Mouse (Mus musculus) ovary, postnatal 14 days (tissue): Measurements from ENCODE around the gene Zfpm1.
"Not testable (repeated sequence)": the region's sequence is repeated elsewhere in the genome, so short reads cannot be mapped to it uniquely, and the experiment has no call there.

Source experiments
- DNase-seq: peaks from one replicate; pipeline ENCODE4 v3.0.0; 2022; ENCODE audit warnings: low spot score

Zfpm1 gene

DNA sequence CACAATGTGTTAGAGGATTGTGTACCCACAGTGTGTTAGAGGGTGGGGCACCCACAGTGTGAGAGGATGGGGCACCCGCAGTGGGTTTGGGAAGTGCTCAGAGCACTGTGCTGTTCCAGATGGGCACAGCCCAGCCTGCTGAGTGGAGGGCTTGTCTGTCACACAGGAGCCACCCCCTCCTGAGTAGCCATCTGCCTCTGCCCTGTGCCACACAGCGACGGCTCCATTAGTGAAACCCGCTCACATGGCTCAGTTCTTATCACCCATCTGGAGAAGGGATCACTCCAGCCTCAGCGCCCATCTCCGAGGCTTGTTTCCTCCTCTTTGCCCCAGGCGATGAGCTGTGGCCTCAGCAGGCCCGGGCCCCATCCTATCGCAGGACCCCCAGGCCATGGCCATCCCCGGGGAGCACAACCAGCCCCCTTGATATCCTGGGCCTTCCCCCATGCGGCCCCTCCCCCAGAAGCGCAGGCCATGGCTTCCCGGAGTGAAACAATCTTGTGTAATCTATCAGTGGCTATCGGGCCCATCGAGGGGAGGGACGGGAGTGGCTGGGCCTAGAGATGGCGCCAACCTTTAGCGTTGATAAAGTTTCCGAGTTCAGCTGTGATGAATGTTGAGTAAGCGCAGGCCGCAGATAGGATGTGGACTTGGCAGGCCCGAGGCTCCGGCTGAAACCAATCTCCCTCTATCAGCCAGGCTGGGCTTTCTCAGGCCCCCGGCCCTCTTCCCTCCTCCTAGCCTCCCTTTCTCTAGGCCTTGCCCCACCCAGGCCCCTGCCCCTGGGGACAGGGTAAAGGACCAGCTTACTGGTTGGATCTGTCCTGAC is 14.4 kb downstream of the Zfpm1 start:
- DNase-seq = no peak

DNA sequence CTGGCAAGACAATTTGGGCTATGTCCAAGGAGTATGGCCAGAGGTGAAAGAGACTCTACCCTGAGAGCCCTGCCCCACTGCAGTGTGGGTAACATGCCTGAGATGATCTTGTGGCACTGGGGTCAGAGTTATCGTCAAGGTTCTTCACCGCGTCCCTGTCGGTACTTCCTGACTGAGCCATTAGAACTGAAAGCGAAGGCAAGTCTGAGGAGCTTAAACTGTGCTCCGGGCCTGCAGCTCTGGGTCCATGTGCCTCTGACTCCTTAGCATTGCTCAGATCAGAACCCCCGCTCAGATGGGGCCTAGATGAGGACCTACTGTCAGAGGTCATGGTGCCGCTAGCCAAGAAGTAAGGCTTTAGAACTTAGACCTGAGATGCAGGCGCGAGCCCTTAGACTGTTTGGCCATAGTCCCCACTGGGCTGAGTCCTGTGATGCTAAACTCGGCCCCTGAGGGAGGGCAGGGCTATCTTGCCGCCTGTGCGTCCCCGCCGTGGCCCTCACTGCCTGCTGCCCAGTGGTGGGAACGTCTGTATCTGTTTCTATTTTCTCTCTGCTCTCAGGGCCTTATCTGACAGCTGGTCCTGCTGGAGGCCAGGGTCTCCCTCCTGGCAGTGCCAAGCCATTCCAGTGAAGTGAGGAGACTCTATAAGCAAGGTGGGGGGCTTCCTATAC is 17.8 kb downstream of the Zfpm1 start:
- DNase-seq = no peak

DNA sequence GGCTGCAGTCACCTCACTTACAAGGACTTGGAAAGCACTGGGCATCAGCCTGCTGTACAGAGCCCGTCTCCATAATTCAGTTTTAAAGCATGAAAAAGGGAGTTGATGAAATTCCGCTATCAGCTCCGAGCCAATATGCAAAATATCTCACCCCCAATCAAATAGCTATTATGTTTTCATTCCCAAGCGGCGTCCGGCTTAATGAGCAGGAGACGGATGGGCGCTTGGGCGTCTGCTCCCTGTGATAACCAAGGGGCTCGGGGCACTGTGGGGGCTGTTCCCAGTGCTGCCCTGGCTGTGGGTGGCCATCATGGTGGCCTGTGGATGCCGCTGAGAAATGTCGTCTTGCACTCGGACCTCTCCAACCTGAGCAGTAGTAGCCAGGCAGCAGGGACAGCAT is 19.1 kb downstream of the Zfpm1 start:
- DNase-seq = no peak

DNA sequence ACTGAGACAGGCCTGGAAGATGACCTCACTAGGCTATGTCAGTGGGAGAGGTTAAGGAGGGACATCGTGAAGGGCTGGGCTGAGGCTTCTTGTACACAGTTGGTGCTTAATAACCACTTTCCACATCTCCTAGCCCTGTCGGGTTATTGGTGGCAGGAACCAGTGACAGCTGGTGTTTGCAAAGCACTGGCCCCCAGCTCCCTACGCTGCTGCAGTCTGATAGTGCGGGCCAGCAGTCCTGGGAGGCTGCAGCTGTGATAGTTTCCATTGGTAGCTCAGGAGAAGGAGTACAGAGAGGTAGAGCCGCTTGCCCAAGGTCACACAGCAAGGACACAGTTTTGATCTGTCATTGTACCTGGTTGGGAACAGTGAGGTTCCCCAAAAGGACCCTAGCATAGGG is 19.9 kb downstream of the Zfpm1 start:
- no peak for DNase-seq

DNA sequence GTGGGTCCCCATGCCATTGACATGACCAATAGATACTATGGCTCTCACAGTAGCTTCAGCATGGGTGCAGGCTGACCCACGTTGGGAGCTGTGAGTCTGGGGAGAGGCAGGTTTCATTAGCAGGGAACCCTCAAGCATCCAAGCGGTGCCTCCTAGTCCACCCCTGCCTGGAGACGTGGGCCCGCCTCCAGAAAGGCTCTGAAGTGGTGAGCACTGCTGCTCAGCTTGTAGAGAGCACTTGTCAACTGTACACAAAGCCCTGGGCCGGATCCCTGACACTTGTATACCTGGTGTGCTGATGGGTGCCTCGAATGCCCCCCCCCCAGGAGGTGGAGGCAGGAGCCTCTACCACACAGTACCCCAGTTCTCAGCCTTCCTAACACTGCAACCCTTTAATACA is 21.5 kb downstream of the Zfpm1 start:
- no peak for DNase-seq

DNA sequence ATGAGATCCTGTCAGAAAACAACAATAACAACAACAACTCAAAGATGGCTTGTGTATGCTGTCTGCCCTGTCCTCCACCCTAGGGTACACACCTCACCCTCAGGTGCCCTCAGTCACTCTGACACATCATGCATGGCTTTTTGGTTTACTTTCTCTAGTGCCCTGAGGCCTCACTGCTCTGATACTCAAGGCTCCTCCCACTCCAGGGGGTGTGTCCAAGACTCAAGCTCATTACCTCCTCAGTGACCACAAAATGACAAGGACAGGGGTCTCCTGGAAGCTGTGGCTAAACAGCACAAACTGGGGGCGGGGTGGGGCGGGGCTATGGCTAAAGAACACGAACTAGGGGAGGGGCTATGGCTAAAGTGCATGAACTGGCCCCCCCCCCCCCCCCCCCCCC is 22.1 kb downstream of the Zfpm1 start:
- DNase-seq = no peak

DNA sequence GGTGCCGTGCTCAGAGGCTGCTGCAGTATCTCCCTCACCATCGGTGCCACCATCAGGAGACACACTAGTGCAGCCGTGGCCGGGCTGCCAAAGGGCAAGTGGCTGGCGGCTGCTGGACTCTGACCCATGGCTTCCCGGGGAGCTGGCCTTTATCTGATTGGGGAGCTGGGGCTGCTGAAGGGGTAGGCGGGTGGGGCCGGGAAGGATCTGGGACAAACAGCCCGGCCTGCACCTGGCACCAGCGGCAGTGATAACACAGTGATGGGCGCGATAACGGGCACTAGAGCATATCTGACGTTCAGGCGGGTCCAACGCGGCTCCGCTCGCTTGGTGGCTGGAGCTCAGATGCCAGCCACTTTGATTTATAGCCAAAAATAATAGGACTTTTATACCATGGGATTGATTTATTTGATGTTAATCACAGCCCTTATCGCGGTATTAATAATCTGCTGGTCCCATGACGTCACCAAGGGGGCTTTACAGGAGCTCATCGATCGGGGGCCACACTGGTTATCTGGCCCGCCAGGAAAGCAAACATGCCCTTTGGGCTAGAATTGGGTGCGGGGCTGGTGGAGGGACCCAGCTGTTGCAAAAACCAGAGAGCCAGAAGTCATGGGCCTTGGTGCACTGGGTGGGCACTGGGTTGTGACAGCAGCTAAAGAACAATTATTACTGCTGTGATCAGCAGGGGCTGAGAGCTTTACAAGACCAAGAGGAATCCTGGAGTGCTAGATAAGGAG is 24.9 kb downstream of the Zfpm1 start:
- DNase-seq = no peak

DNA sequence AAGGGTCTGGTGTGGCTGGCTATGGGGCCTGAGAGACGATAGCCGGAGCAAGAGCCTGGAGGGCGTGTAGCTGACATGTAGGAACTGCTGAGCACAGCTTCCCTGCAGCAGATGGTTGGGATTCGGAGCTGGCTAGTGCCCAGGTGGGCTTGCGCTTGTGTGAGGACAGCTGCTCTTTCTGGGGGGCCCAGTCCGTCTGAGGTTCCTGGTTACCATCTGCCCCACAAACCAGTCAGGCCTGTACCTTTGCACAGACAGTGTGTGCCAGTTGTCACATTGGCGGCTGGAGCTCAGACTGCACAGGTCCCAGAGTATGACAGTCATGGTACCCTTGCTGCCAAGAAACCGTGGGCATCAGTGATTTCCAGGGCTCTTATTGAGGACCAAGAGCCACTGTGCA is 25.9 kb downstream of the Zfpm1 start:
- no peak for DNase-seq

DNA sequence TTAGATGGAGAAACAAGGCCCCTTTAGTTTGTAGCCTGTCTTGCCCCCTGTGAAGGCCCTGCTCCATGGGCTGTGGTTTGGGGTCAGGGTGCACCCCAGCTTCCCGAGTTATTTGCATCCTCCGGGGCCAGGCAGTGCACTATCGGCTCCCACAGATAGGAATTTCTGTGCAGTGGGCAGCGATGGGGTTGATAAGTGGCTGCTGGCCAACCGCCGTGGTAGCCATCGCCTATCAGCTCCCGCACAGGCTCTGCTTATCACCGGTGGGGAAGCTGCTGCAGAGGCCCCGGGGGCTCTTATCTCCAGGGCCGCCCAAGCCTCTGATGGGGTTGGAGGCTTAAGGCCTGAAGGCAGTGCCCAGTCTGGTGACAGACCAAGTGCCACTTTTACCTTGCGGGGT is 27.3 kb downstream of the Zfpm1 start:
- DNase-seq = no peak

DNA sequence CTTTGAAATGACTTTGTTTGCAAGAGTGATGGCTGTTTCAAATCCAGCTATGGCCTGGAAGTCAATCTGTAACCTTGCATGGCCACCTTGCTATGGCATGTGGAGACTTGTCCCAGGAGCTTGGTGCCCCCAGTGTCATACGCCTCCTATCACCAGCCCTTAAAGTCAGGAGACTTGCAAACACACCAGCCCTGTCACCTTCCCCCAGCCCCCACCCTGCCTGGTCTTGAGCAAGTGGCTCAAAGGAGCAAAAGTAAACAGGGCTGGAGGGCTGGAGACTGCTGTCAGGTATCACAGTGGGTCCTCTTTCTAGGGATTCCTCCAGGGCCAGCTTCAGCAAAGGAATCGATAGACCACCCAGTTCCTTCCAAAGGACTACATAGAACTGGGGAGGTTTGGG is 29.2 kb downstream of the Zfpm1 start:
- DNase-seq = no peak

DNA sequence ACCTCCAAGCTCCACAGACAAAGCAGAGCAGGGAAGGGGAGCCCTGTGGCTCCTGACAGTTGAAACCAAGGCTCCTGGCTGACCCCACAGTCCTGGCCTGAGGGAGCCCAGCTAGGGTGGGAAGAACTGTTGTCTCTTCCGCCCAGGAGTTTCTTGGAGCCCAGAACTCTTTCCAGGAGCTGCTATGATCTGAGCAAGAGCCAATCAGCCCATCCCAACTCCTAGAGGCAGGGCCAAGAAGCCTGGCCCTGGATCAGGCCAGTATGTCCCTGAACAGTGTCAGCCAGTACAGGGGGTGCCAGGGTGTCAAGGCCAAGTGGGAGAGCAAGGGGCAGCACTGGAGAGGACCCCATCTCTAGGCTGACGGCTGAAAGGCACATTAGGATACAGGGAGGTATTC is 30.6 kb downstream of the Zfpm1 start:
- no peak for DNase-seq

DNA sequence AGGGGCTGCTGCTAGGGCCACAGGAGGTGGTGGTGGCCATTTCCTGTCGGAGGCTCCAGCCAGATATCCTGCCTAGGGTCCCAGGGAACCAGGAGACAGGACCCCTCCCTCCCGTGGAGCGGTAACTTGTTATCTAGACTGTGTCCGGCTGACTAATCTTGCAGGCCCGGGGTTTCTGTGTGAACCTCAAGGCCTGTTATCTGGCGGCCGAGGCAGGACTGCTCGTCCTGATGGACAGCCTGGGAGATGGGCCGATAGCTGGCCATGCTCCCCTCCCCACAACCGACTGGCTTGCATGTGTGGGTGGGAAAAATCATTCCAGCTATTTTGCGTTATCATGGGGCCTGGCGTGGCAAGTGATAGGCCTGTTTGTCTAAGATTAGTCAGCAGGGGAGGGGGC is 31.4 kb downstream of the Zfpm1 start:
- no peak for DNase-seq

DNA sequence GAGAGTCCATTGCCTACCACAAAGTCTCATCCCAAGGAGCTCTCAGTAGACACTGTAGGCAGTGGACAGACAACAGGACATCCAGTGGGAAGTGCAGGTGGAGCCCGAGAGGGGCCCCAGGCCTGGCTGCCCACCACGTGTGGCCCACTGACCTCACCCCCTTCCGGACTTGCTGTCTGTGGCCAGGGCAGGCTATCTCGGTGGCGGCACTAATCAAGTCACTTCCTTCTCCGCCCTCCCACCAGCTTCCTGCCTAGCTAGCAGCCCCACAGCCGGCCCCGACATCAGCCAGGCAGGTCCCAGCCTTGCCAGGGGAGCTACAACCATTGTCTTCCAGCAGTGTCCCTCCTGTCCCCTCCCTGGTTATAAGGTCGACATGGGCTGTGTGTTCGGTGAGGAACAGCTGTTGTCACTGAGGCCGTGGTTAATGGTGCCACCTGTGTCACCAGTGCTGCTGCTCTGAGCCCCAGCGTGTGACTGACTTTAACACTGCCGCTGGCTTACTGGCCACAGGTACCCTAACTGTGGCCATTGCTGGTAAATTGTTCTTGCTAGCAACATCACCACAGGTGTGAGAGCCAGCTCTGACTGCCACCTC is 33.1 kb downstream of the Zfpm1 start:
- no peak for DNase-seq

DNA sequence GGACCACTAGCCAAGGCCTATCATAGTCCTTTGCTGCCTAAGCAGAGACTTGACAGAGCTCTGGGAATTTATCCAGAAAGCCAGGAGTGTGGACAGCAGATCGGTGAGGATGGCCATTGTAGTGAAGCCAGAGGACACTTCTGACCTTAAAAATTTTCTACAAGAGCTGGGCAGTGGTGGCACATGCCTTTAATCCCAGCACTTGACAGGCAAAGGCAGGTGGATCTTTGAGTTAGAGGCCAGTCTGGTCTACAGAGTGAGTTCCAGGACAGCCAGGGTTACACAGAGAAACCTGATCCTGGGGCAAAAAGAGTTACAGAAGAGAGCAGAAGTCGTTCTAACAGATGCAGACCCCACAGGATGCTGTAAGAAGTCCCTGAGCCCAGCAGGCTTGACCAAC is 34.5 kb downstream of the Zfpm1 start:
- no peak for DNase-seq

DNA sequence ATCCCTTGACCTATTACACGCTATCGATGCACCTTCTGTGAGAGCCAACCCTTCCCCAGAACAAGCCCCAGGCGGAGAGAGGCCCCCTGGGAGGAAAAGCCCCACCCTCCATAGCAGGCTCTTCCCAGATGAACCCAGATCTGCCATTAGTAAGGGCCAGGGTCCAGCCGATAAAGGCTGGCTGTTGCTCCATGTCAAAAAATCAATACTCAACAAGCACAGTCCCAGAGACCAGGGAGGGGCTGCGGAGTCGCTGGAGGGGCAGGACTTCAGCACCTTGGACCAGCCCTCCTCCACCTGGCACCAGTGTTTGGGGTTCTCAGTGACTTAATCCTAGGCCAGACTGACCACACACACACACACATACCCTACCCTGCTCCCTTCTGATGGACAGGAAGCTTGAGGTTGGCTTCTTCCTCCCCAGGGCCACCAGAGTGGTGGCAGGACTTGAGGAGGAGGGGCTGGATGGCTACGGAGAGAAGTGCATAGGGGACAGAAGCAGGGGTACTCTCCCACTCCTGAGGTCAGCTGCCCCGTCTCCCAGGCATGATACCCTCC is 36.1 kb downstream of the Zfpm1 start:
- no peak for DNase-seq

DNA sequence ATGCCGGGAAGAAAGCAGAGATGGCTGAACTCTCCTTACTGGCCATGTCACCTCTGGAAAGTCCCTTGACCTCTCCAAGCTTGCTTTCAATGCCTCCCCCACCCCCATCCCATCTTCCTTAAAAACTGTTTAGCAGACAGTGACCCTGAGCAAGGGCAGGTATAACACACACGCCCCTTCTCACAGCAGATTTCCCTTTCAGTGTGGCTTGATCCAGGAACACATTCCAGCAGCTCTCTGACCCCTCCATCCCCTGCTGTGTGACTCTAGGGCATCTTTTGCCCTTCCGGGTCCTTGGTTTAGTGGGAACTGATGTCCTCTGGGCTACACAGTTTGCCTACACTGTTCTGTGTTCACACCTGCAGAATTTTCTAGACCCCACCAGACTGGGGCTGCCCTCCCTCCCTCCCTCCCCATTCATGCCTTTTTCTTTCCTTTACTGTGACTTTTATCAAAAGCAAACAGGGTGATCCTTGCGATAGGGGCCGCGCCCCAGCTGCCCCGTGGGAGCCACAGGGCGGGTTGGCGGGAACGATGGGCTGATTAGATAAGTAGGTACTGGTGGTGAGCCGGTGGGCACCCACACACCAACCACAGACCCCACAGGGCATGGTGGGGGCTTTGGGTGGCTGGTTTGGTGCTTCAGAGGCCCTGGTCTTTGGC is 37.2 kb downstream of the Zfpm1 start:
- no peak for DNase-seq

DNA sequence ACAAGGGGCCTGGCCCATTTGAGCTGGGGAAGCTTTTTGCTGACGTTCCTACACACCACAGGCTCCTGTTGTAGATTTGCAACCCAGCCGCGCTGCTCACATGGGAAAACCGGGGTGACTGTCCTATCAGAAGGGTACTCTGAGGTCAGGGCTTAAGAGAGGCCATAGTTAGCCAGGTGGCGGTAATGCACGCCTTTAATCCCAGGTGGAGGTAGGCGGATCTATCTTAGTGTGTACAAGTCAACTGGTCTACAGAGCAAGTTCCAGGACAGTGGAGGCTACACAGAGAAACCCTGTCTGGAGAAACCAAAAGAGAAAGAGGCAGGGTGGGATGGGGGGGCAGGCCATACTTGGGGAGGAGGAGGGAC is 37.8 kb downstream of the Zfpm1 start:
- DNase-seq = no peak

DNA sequence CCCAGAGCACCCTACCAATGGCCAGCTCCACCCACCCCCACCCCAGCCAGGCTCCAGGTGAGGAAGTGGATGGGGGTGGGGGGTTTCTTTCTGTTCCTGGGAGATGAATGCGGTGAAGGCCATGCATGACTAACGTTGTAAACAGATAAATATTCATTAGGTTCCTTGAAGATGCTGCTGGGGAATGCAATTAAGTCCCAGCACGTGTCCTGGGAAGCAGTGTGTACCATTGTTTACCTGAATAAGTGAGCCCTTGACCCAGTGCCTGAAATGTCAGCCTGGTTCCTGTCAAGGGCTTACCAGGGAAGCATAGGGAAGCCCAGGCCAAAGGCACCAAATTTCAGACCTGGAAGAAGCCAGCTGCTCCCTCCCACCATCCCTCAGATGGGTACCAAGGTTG is 38.6 kb downstream of the Zfpm1 start:
- no peak for DNase-seq

DNA sequence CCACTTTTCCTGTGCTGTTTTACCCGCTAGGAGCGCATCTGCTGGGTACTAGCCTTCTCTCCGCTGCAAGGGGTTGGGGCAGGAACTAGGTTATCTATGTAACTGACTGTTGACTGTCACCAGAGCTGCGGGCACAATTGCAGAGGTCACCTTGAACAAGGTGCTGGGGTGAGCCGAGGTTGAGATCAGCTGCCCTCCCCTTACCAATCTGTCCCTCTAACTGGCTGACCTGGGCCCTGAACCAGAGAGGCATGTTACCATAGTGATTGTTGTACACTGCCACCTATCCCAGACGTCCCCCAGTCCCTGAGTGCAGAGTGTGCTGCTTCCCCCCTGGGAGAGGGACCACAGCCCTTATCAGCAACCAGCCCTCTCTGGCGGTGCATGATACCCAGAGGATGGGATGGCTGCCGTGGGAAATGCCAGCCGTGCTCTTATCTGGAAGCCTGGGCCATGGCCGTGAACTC is 39.5 kb downstream of the Zfpm1 start:
- DNase-seq = no peak

DNA sequence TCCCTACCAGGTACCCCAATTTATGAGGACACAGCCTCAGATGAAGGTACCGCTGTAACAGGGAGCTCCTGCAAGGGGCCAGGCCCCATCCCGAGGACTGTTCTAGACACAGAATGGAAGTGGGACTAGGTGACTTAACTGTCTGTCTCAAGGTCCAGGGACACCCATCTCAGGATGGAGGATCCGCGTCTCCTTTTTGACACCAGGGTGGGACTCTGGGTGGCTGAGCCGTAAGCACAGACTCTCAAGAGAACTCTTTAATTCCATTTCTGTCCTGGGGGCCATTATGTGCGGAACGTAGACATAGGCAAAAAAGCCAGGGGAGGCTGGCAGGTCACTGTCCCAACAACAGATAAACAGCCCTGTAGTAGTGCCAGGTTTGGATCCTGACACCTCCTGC is 40.2 kb downstream of the Zfpm1 start:
- no peak for DNase-seq

DNA sequence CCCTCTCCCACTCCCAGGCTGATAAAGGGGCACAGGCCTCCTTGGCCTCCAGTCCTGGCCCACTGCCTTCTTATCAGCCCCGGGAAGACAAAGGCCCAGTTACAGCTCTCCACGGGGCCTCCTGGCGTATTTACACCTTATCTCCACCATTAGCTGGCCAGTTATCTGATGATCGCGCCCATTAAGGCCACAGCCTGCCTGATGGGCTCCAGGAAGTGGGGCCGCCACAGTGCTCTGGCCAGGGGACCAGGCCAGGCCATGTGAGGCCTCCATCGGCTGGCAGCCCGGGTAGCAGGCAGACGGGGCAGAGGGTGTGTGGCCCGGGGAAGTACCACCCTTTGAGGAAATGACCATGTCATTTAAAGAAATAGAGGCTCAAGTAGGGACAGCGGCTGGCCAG is 40.9 kb downstream of the Zfpm1 start:
- no peak for DNase-seq

DNA sequence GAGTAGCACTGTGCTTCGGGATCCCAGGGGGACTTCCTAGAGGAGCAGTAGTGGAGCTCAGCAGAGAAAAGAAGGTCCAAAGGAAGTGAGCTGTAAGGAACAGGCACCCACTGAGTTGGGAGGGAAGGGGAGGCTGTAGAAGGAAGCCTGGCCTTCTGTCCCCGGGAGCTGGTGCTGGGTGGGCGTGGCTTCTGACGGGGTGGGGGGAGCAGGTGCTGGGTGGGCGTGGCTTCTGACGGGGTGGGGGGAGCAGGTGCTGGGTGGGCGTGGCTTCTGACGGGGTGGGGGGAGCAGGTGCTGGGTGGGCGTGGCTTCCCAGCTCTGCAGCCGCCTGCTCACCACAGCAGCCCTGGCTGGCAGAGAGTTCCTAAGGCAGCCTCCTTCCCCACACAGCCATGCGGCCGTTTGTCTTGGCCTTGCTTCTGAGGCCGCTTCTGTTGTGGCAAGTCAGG is 42.0 kb downstream of the Zfpm1 start:
- DNase-seq = not testable (repeated sequence)
